17 mouse cellular contexts compared by ENCODE assay signal in the genomic region with DNA sequence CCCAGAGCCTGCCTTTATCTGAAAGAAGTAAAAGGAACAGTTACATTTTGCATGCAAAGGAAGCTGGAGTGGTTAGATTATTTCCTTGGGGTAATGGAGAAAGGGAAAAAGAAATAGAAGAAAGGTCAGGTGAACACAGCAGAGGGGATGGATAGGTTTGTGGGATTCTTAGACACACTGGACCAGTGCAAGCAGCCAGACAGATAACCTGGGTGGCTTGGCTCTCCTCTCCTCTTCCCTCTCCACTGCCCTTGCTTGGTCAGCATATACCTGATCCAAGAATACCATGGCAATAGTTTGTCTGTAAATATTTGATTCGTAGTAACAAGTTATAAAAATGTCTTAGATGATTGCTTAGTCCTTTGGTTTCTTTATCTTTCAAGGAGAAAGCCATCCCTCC. TPM values are rescaled to one million over a fixed set of nuclear protein-coding genes. Genes with fewer than 3 reads are reported as not detected.
DNase-seq lines count a peak whose midpoint lies in the region; ATAC-seq and TF ChIP-seq lines count a peak whose summit lies in the region.
"Had no signal": no experiment of that assay in that cellular context is flagged by ENCODE, and none has a peak within 500 bp of the region (broad histone marks: within the 10 kb centered on the region; RNA-seq: fewer than 3 reads in every experiment).

No protein-coding gene starts in this region.

- ATAC-seq in midbrain, embryonic 14.5 days (ENCODE audit: low FRiP score, low TSS enrichment), result no peak
- peak; percentile 9; the same call in 1 of the 2 replicates for ATAC-seq in forebrain, postnatal 0 days
- ATAC-seq in neural tube, embryonic 14.5 days (ENCODE audit: low read depth), result 0 out of 2 replicates have a peak, but pooled peaks have one; percentile 32
- ATAC-seq: intestine, embryonic 15.5 days; liver, embryonic 12.5 days had no signal

- no peak for TF ChIP-seq CTCF in forebrain, postnatal 0 days (IDR thresholded peaks at IDR 0.05; ENCODE audit: low read depth)

- no peak overlapping the region for H3K9ac ChIP-seq in midbrain, embryonic 14.5 days (replicated peaks; ENCODE audit: low read length)
- H3K9ac ChIP-seq in forebrain, postnatal 0 days, result no peak overlapping the region
- H3K9ac ChIP-seq in neural tube, embryonic 14.5 days (replicated peaks; ENCODE audit: low read depth, low read length), result no peak overlapping the region
- H3K9ac ChIP-seq: intestine, embryonic 15.5 days; liver, embryonic 12.5 days had no signal

- H3K4me3 ChIP-seq in midbrain, embryonic 14.5 days (replicated peaks; ENCODE audit: low read depth, low read length), result no peak overlapping the region
- no peak overlapping the region for H3K4me3 ChIP-seq in midbrain, embryonic 10.5 days
- no peak overlapping the region for H3K4me3 ChIP-seq in forebrain, postnatal 0 days (ENCODE audit: low read depth, low read length)
- no peak overlapping the region for H3K4me3 ChIP-seq in neural tube, embryonic 14.5 days (ENCODE audit: low read depth, low read length)
- H3K4me3 ChIP-seq: heart, adult 2 months; intestine, embryonic 15.5 days; liver, embryonic 12.5 days had no signal

- 88% methylated on average over 1 of the region's 1 CpGs for WGBS in midbrain, embryonic 14.5 days
- 86% methylated on average over 1 of the region's 1 CpGs for WGBS in midbrain, embryonic 10.5 days
- WGBS in forebrain, postnatal 0 days, result 93% methylated on average over 1 of the region's 1 CpGs
- 71% methylated on average over 1 of the region's 1 CpGs for WGBS in neural tube, embryonic 14.5 days

- intact Hi-C loops in heart, postnatal 25 days (cut with DNase I), result loop anchor here (2.0 to 10.0 kb wide), 2 partner anchors 802 to 1752 kb away; no protein-coding TSS in a partner anchor

- H3K4me2 ChIP-seq in midbrain, embryonic 14.5 days (ENCODE audit: low read length), result peak overlapping the region; percentile 43; the same call in 1 of the 2 replicates
- H3K4me2 ChIP-seq in forebrain, postnatal 0 days (ENCODE audit: low read depth), result peak overlapping the region; percentile 58
- H3K4me2 ChIP-seq in neural tube, embryonic 14.5 days (ENCODE audit: low read depth, low read length), result peak overlapping the region; percentile 39
- H3K4me2 ChIP-seq: liver, embryonic 12.5 days had no signal

- peak; percentile 61 for DNase-seq in heart, adult 11 months
- no peak for DNase-seq in heart, postnatal 25 days (ENCODE audit: low spot score)
- DNase-seq in midbrain, embryonic 14.5 days, result no peak
- no peak for DNase-seq in midbrain, embryonic 10.5 days (ENCODE audit: low spot score)
- no peak for DNase-seq in forebrain, postnatal 0 days
- DNase-seq in urinary bladder, adult 18-20 months (ENCODE audit: low spot score in 2 of 2), result no peak
- no peak for DNase-seq in thymus, postnatal 10 days (ENCODE audit: low spot score in 2 of 2)
- DNase-seq: adrenal gland, postnatal 14 days; B cell, adult 2 months; cerebellum, postnatal 36 days; heart, adult 2 months; right cerebral cortex, postnatal 14 days; thymus, adult 18-20 months had no signal

- H3K9me3 ChIP-seq in midbrain, embryonic 14.5 days (ENCODE audit: control insufficient read depth, low read length), result no peaks in the 10 kb centered on the region
- no peaks in the 10 kb centered on the region for H3K9me3 ChIP-seq in midbrain, embryonic 10.5 days (replicated peaks)
- no peaks in the 10 kb centered on the region for H3K9me3 ChIP-seq in forebrain, postnatal 0 days (ENCODE audit: low read length)
- no peaks in the 10 kb centered on the region for H3K9me3 ChIP-seq in neural tube, embryonic 14.5 days (ENCODE audit: control insufficient read depth, low read length)
- H3K9me3 ChIP-seq: intestine, embryonic 15.5 days; liver, embryonic 12.5 days; megakaryocyte, embryonic 14.5 days had no signal

- H3K27ac ChIP-seq in midbrain, embryonic 14.5 days (replicated peaks; ENCODE audit: low read depth, low read length), result no peak overlapping the region; the same call in 1 of the 2 replicates
- no peak overlapping the region for H3K27ac ChIP-seq in midbrain, embryonic 10.5 days (replicated peaks)
- peak overlapping the region; percentile 74; the same call in 1 of the 2 replicates for H3K27ac ChIP-seq in forebrain, postnatal 0 days (ENCODE audit: low read depth, low read length)
- H3K27ac ChIP-seq in neural tube, embryonic 14.5 days (ENCODE audit: low read depth, low read length), result no peak overlapping the region; the same call in 1 of the 2 replicates
- H3K27ac ChIP-seq: heart, adult 2 months; intestine, embryonic 15.5 days; liver, embryonic 12.5 days had no signal

- H3K27me3 ChIP-seq in midbrain, embryonic 14.5 days (ENCODE audit: control insufficient read depth, insufficient read depth, low read length), result no peaks in the 10 kb centered on the region
- H3K27me3 ChIP-seq in midbrain, embryonic 10.5 days (ENCODE audit: low read depth, poor library complexity, severe bottlenecking), result no peaks in the 10 kb centered on the region
- no peaks in the 10 kb centered on the region for H3K27me3 ChIP-seq in forebrain, postnatal 0 days (ENCODE audit: insufficient read depth, low read length)
- no peaks in the 10 kb centered on the region for H3K27me3 ChIP-seq in neural tube, embryonic 14.5 days (ENCODE audit: control insufficient read depth, insufficient read depth, low read length)
- H3K27me3 ChIP-seq: intestine, embryonic 15.5 days had no signal

- no peaks in the 10 kb centered on the region for H3K4me1 ChIP-seq in midbrain, embryonic 14.5 days (ENCODE audit: control insufficient read depth, insufficient read depth, low read length)
- no peaks in the 10 kb centered on the region for H3K4me1 ChIP-seq in midbrain, embryonic 10.5 days
- H3K4me1 ChIP-seq in forebrain, postnatal 0 days (ENCODE audit: insufficient read depth), result no peaks in the 10 kb centered on the region
- H3K4me1 ChIP-seq in neural tube, embryonic 14.5 days (ENCODE audit: control insufficient read depth, insufficient read depth, low read length), result 0 out of 2 replicates have a peak, but pooled peaks cover 3% of the 10 kb centered on the region
- H3K4me1 ChIP-seq: intestine, embryonic 15.5 days; liver, embryonic 12.5 days had no signal

- no peaks in the 10 kb centered on the region for H3K36me3 ChIP-seq in midbrain, embryonic 14.5 days (ENCODE audit: control insufficient read depth, insufficient read depth, low read length)
- no peaks in the 10 kb centered on the region for H3K36me3 ChIP-seq in midbrain, embryonic 10.5 days
- H3K36me3 ChIP-seq in forebrain, postnatal 0 days (ENCODE audit: insufficient read depth), result no peaks in the 10 kb centered on the region
- H3K36me3 ChIP-seq in neural tube, embryonic 14.5 days (ENCODE audit: control insufficient read depth, insufficient read depth, low read length), result no peaks in the 10 kb centered on the region
- H3K36me3 ChIP-seq: intestine, embryonic 15.5 days; liver, embryonic 12.5 days had no signal

RNA-seq across cellular contexts. Expression of a gene that starts 59.9 kb away (rescaled TPM):
- total RNA-seq in heart, postnatal 25 days (2021), result 10 to 100 TPM; 20.5 to 23.8 TPM
- polyA plus RNA-seq in midbrain, embryonic 14.5 days (2014; fragmentation: Nextera tagmentation; extraction: Ambion mirVana), result 29.0 and 38.7 TPM in 2 replicates
- polyA plus RNA-seq in midbrain, embryonic 10.5 days (2016; fragmentation: Nextera tagmentation; extraction: Ambion mirVana), result 34.9 and 35.6 TPM in 2 replicates
- 44.8 and 59.7 TPM in 2 replicates for total RNA-seq in forebrain, postnatal 0 days (2014; rRNA removed)
- 16.9 and 23.0 TPM in 2 replicates for polyA plus RNA-seq in forebrain, postnatal 0 days (2015; fragmentation: Nextera tagmentation; extraction: Ambion mirVana)
- 40.2 and 45.3 TPM in 2 replicates for polyA plus RNA-seq in neural tube, embryonic 14.5 days (2014; fragmentation: Nextera tagmentation; extraction: Ambion mirVana)
